Mouse (Mus musculus): ENCODE results near the gene Vmn1r34. TPM values are rescaled to one million over a fixed set of nuclear protein-coding genes. Genes with fewer than 3 reads are reported as not detected.
"Not testable (repeated sequence)": the region's sequence is repeated elsewhere in the genome, so short reads cannot be mapped to it uniquely, and the experiment has no call there.

Vmn1r34 gene
- polyA plus RNA-seq (2015; fragmentation: Nextera tagmentation; extraction: Ambion mirVana), result not detected in 2 replicates

DNA sequence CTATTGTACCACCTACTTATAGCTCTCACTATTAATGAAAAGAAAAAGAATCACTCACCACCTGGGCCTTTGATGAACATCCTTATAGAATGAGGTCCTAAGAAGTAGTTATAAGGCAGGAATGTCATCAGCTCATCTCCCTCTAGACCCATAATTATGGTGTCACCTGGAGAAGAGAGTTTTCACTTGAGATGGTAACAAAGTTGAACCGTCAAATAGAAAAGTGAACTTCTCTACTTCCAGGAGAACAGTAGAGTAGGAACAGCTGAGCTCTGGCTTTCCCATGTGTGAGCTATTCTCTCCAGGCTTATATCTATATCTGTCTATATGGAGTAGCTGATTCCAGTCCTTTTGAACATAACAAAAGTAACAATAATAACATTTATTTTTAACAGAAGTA, at the start of gene Vmn1r34:
Gene Vmn1r34, minus strand, starts transcription at position 101 of the 400 bp plus-strand sequence.
- WGBS, result 67% methylated on average over 1 of the region's 1 CpGs
- H3K4me1 ChIP-seq, result no peaks in the 10 kb centered on the region
- H3K4me3 ChIP-seq, result no peak within 1 kb of the TSS
- no peak within 1 kb of the TSS for H3K4me2 ChIP-seq
- H3K27ac ChIP-seq, result no peak within 1 kb of the TSS
- no peak within 1 kb of the TSS for H3K9ac ChIP-seq
- H3K9me3 ChIP-seq, result no peaks in the 10 kb centered on the region
- no peaks in the 10 kb centered on the region for H3K27me3 ChIP-seq
- H3K36me3 ChIP-seq, result no peaks in the 10 kb centered on the region
- no peak for ATAC-seq (ENCODE audit: insufficient number of reproducible peaks, low FRiP score, low TSS enrichment, low read depth)

DNA sequence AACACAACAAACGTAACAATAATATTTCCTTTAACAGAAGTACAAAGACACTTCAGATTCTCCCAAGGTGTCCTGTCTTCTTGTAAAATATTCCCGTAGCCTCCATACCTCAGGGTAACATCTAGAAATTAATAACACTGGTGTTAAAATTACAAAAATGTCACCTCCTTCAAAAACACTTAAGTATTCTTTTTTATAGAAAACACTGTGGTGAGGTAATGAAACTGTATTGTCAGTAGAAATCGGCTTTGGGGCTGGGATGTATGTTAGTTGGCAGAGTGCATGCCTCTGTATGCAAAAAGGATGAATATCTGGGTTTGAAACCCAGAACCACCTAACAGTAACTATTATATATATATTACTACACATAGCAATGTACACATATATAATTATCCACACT, 42.1 kb upstream of the Vmn1r34 start, which contains the start of gene Vmn1r35:
Gene Vmn1r35, minus strand, starts transcription at position 101 of the 400 bp plus-strand sequence.
- Histone ChIP-seq H3K9ac (no peak within 1 kb of the TSS), H3K4me3 (no peak within 1 kb of the TSS), H3K27ac (no peak within 1 kb of the TSS), H3K4me1 (no peaks in the 10 kb centered on the region), H3K27me3 (no peaks in the 10 kb centered on the region), H3K4me2 (no peak within 1 kb of the TSS), H3K9me3 (no peaks in the 10 kb centered on the region), H3K36me3 (no peaks in the 10 kb centered on the region)
- 68% methylated on average over 3 of the region's 3 CpGs for WGBS
- ATAC-seq (ENCODE audit: insufficient number of reproducible peaks, low FRiP score, low TSS enrichment, low read depth), result no peak

DNA sequence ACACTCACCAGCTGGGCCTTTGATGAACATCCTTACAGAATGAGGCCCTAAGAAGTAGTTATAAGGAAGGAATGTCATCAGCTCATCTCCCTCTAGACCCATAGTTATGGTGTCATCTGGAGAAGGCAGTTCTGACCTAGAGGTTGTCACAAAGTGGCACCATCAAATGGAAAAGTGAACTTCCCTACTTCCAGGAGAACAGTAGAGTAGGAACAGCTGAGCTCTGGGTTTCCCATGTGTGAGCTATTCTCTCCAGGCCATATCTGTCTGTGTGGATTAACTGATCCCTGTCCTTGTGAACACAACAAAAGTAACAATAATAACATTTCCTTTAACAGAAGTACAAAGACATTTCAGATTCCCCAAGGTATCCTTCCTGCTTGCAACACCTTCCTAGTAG, 25.5 kb downstream of the Vmn1r34 start, which contains the start of gene Vmn1r33:
Gene Vmn1r33, minus strand, starts transcription at position 101 of the 400 bp plus-strand sequence.
- ATAC-seq (ENCODE audit: insufficient number of reproducible peaks, low FRiP score, low TSS enrichment, low read depth); H3K9me3 ChIP-seq; H3K4me2 ChIP-seq; H3K9ac ChIP-seq; H3K27me3 ChIP-seq; H3K27ac ChIP-seq; H3K4me1 ChIP-seq; H3K36me3 ChIP-seq; H3K4me3 ChIP-seq: not testable (repeated sequence)

DNA sequence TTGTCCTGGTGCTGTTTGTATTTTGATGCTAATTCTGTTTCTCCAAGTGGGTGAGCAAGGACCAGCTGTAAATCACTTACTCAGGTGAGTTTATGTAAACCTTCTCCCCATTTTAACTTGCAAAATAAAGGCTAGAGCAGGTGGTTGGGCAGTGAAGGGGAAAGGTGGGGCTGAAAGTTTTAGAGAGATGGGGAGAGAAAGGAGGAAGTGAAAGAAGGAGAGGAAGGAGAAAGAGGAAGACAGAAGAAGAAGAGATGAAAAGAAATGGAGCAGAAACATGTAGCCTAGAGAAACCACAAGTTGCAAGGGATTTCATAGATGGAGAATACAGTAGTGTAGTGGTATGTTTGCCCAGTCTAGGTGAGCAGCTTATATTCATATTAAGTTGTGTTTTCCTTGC, 47.9 kb downstream of the Vmn1r34 start:
- Histone ChIP-seq H3K4me3 (no peak overlapping the region), H3K9ac (no peak overlapping the region), H3K27ac (no peak overlapping the region), H3K36me3 (no peaks in the 10 kb centered on the region), H3K9me3 (no peaks in the 10 kb centered on the region), H3K27me3 (no peaks in the 10 kb centered on the region), H3K4me1 (no peaks in the 10 kb centered on the region), H3K4me2 (no peak overlapping the region)
- no peak for ATAC-seq (ENCODE audit: insufficient number of reproducible peaks, low FRiP score, low TSS enrichment, low read depth)

Other genes with a start within 250 kb of the Vmn1r34 start
- gene Mad2l1, start 108.5 kb downstream of the Vmn1r34 start, polyA plus RNA-seq (2015; fragmentation: Nextera tagmentation; extraction: Ambion mirVana), result 65.7 and 68.7 TPM in 2 replicates
- gene Vmn1r32, start 83.8 kb downstream of the Vmn1r34 start, polyA plus RNA-seq (2015; fragmentation: Nextera tagmentation; extraction: Ambion mirVana), result not detected in 2 replicates
- gene Vmn1r33, start 25.6 kb downstream of the Vmn1r34 start, polyA plus RNA-seq (2015; fragmentation: Nextera tagmentation; extraction: Ambion mirVana), result not detected in 2 replicates
- not detected in 2 replicates for gene Vmn1r35, start 42.0 kb upstream of the Vmn1r34 start, polyA plus RNA-seq (2015; fragmentation: Nextera tagmentation; extraction: Ambion mirVana)
- not detected in 2 replicates for gene Vmn1r36, start 75.3 kb upstream of the Vmn1r34 start, polyA plus RNA-seq (2015; fragmentation: Nextera tagmentation; extraction: Ambion mirVana)
- gene Vmn1r37, start 85.5 kb upstream of the Vmn1r34 start, polyA plus RNA-seq (2015; fragmentation: Nextera tagmentation; extraction: Ambion mirVana), result not detected in 2 replicates
- gene Vmn1r38, start 138.7 kb upstream of the Vmn1r34 start, polyA plus RNA-seq (2015; fragmentation: Nextera tagmentation; extraction: Ambion mirVana), result not detected in 2 replicates
- not detected in 2 replicates for gene Vmn1r39, start 166.7 kb upstream of the Vmn1r34 start, polyA plus RNA-seq (2015; fragmentation: Nextera tagmentation; extraction: Ambion mirVana)

All from limb, embryonic 15.5 days (tissue).